Mouse (Mus musculus): ENCODE measurements around the gene Arl13b. TPM values are rescaled to one million over a fixed set of nuclear protein-coding genes. Genes with fewer than 3 reads are reported as not detected.

The Arl13b gene
- polyA plus RNA-seq, 1 experiment from 2014 or later: 20.1 TPM

DNA sequence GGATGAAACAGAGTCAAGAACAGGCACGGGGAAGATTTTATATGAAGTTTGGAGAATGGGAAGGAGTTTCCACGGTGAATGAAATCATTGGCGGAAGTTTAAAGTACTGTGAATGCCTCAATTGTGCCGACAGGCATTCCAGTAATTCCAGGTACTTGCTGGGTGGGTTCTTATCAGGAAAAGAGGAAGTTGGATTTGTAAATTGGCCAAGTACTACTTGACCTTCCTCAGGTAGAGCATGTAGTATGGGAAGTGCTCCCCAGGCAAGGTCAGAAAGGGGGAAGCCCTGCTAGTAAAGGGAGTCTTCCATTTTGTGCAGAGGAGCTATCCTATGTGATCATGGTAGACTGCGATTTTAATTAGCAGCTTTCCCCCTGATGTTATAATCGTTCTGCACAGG lies 91.5 kb downstream of the Arl13b start:
- Histone ChIP-seq H3K4me1 (no peaks in the 10 kb centered on the region), H3K36me3 (no peaks in the 10 kb centered on the region), H3K9me3 (peaks cover 3% of the 10 kb centered on the region; the same call in 1 of the 2 replicates), H3K4me3 (replicated peaks) (no peak overlapping the region), H3K9ac (no peak overlapping the region), H3K27ac (no peak overlapping the region), H3K4me2 (no peak overlapping the region), H3K27me3 (replicated peaks) (no peaks in the 10 kb centered on the region)
- WGBS: 87% methylated on average over 6 of the region's 6 CpGs
- no peak for ATAC-seq (ENCODE audit: insufficient read depth, low FRiP score, low read depth)

DNA sequence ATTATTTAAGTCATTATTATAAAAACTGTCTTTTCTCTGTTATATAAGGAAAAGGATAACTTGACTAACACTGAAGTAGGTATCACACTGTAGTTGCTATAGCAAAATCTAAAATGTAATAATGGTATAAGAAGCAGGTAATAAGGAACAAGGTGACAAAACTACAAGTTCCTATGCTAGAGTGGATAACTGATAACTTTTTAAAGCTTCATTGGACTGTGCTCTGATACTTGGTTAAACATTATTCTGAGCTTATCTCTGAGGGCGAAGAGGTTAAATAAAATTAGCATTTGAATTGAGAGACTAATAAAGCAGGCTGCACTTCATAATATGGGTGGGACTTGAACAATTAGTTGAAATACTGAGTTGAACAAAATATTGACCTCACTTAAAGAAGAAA lies 93.2 kb downstream of the Arl13b start:
- H3K4me1 ChIP-seq: no peaks in the 10 kb centered on the region
- no peak overlapping the region for H3K4me3 ChIP-seq (replicated peaks)
- H3K4me2 ChIP-seq: no peak overlapping the region
- H3K36me3 ChIP-seq: no peaks in the 10 kb centered on the region
- WGBS: 85% methylated on average over 1 of the region's 1 CpGs
- no peaks in the 10 kb centered on the region for H3K27me3 ChIP-seq (replicated peaks)
- no peak overlapping the region for H3K9ac ChIP-seq
- ATAC-seq (ENCODE audit: insufficient read depth, low FRiP score, low read depth): no peak
- no peak overlapping the region for H3K27ac ChIP-seq
- H3K9me3 ChIP-seq: peaks cover 3% of the 10 kb centered on the region; the same call in 1 of the 2 replicates

DNA sequence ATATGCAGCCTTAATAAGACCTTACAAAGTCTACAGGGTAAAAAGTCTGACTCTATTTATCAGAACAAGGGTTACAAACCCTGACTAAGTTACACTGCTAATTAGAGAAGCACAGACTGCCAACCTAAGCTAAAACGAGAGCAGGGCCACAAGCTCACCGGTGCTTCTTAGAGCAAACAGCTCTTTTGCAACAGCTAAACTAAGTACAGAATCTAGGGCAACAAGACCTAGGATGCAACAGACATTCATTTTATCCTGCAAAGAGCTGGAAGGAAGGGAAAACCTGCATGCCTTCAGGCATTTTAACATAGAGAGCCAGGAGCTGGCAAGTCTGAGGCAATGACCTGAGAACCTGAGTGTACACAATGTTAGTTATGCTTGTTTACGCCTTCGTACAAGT lies 93.8 kb downstream of the Arl13b start:
- no peaks in the 10 kb centered on the region for H3K27me3 ChIP-seq (replicated peaks)
- H3K4me1 ChIP-seq: no peaks in the 10 kb centered on the region
- H3K4me2 ChIP-seq: no peak overlapping the region
- ATAC-seq (ENCODE audit: insufficient read depth, low FRiP score, low read depth): no peak
- H3K4me3 ChIP-seq (replicated peaks): no peak overlapping the region
- H3K27ac ChIP-seq: no peak overlapping the region
- WGBS: 82% methylated on average over 4 of the region's 4 CpGs
- H3K36me3 ChIP-seq: no peaks in the 10 kb centered on the region
- no peak overlapping the region for H3K9ac ChIP-seq
- H3K9me3 ChIP-seq: no peaks in the 10 kb centered on the region

DNA sequence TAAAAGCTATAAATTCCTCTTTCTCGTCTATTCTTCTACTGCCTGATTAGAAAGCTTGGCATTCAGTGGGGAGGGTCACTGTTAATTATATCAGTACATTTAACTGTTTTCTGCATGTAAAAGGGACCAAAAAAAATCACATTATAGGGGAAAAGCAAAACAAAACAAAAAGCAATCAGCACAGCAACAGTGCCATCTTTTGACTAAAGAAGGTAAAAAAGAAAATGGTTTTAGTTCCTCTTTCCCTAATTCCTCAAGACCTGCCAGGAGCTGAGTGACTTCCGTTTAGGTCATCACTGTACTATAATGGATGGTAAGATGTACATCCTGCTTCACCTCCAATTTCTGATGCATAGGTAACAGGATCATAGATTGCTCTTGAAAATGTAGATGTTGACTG lies 101.0 kb downstream of the Arl13b start:
- WGBS: 72% methylated on average over 2 of the region's 2 CpGs

More for the DNA sequence above, 101.0 kb downstream of the Arl13b start:
- ATAC-seq (ENCODE audit: insufficient read depth, low FRiP score, low read depth): no peak
- H3K9ac ChIP-seq: no peak overlapping the region
- H3K36me3 ChIP-seq: no peaks in the 10 kb centered on the region
- H3K4me1 ChIP-seq: no peaks in the 10 kb centered on the region
- H3K9me3 ChIP-seq: no peaks in the 10 kb centered on the region
- H3K4me2 ChIP-seq: no peak overlapping the region
- no peak overlapping the region for H3K27ac ChIP-seq
- H3K27me3 ChIP-seq (replicated peaks): no peaks in the 10 kb centered on the region
- H3K4me3 ChIP-seq (replicated peaks): no peak overlapping the region

Small RNA genes within 50 kb of the gene (microRNA-seq; reads per million reads assigned to microRNA genes)
- gene Gm25986: not detected

Other genes starting within 250 kb of the Arl13b start
- 8.9 and 10.2 TPM in 2 replicates for gene Nsun3, start 60.2 kb downstream of the Arl13b start, polyA plus RNA-seq (2015; fragmentation: Nextera tagmentation; extraction: Ambion mirVana)
- gene Stx19, start 32.4 kb downstream of the Arl13b start, polyA plus RNA-seq (2015; fragmentation: Nextera tagmentation; extraction: Ambion mirVana): 4.2 and 4.5 TPM in 2 replicates
- gene Pros1, start 7.3 kb upstream of the Arl13b start, polyA plus RNA-seq (2015; fragmentation: Nextera tagmentation; extraction: Ambion mirVana): 32.5 TPM in 2 replicates